Mouse (Mus musculus) hindbrain, embryonic 13.5 days (tissue): ENCODE data around the gene Gpr82. TPM values are rescaled to one million over a fixed set of nuclear protein-coding genes. Genes with fewer than 3 reads are reported as not detected.

Experiments
- ATAC-seq: fragments of 200-750 bp; cut with Nextera tagmentation; 2 replicates; pipeline ENCODE4 v1.8.0; 2017; ENCODE audit warnings: moderate TSS enrichment; ENCODE audit not compliant: low FRiP score
- H3K27ac ChIP-seq: fragments of 300-500 bp; sonication (generic); 2 replicates; pipeline ENCODE4 v1.5.1; 2015; ENCODE audit warnings: inconsistent platforms, mild to moderate bottlenecking, moderate library complexity
- H3K27me3 ChIP-seq: fragments of 300-500 bp; sonication (generic); 2 replicates; pipeline ENCODE4 v1.6.1; 2015; ENCODE audit warnings: mild to moderate bottlenecking, inconsistent platforms
- H3K36me3 ChIP-seq: fragments of 300-500 bp; sonication (generic); 2 replicates; pipeline ENCODE4 v1.6.1; 2015; ENCODE audit warnings: mild to moderate bottlenecking, inconsistent platforms
- H3K4me1 ChIP-seq: fragments of 300-500 bp; sonication (generic); replicated peaks from 2 replicates; pipeline ENCODE4 v1.6.1; 2015; ENCODE audit warnings: inconsistent platforms
- H3K4me2 ChIP-seq: fragments of 300-500 bp; sonication (generic); 2 replicates; pipeline ENCODE4 v1.6.1; 2015; ENCODE audit warnings: inconsistent platforms, mild to moderate bottlenecking, moderate library complexity
- H3K4me3 ChIP-seq: fragments of 300-500 bp; sonication (generic); 2 replicates; pipeline ENCODE4 v1.5.1; 2015; ENCODE audit warnings: mild to moderate bottlenecking, inconsistent platforms
- H3K9ac ChIP-seq: fragments of 300-500 bp; sonication (generic); 2 replicates; pipeline ENCODE4 v1.6.1; 2015; ENCODE audit warnings: mild to moderate bottlenecking, inconsistent platforms
- H3K9me3 ChIP-seq: fragments of 300-500 bp; sonication (generic); 2 replicates; pipeline ENCODE4 v1.6.1; 2016; ENCODE audit warnings: inconsistent platforms
- WGBS: fragments of 180-500 bp; shearing (Covaris S2); methylation state at CpG from one replicate; pipeline ENCODE4 v1.1.7; 2015; 5-methylcytosine and 5-hydroxymethylcytosine counted together
- polyA plus RNA-seq: library from polyadenylated mRNA; unstranded; fragments of >200 nt; fragmentation: Nextera tagmentation; extraction: Ambion mirVana; gene quantifications from 2 replicates; pipeline ENCODE4 v1.2.1, GENCODE M21; 2015

Gene Gpr82
- polyA plus RNA-seq, 1 experiment from 2014 or later = 0.65 TPM

GRCm38 (mm10) chrX:13655906-13656305 lies 5.3 kb upstream of the Gpr82 start:
- no peak for ATAC-seq
- Histone ChIP-seq H3K4me1 (no peaks in the 10 kb centered on the region), H3K9me3 (no peaks in the 10 kb centered on the region), H3K27me3 (no peaks in the 10 kb centered on the region), H3K27ac (no peak overlapping the region), H3K4me3 (no peak overlapping the region), H3K4me2 (no peak overlapping the region), H3K9ac (no peak overlapping the region), H3K36me3 (no peaks in the 10 kb centered on the region)
- 87% methylated on average over 6 of the region's 6 CpGs for WGBS

GRCm38 (mm10) chrX:13656721-13657120 lies 4.4 kb upstream of the Gpr82 start:
- Histone ChIP-seq H3K9ac (no peak overlapping the region), H3K27ac (no peak overlapping the region), H3K4me1 (no peaks in the 10 kb centered on the region), H3K4me3 (no peak overlapping the region), H3K4me2 (no peak overlapping the region), H3K27me3 (no peaks in the 10 kb centered on the region), H3K9me3 (no peaks in the 10 kb centered on the region), H3K36me3 (no peaks in the 10 kb centered on the region)
- ATAC-seq = no peak
- 4% methylated on average over 1 of the region's 1 CpGs for WGBS

- 73% methylated on average over 3 of the region's 3 CpGs for WGBS
- H3K9ac ChIP-seq = no peak overlapping the region
- H3K4me1 ChIP-seq = no peaks in the 10 kb centered on the region
- H3K4me3 ChIP-seq = no peak overlapping the region
- H3K4me2 ChIP-seq = no peak overlapping the region
- H3K36me3 ChIP-seq = no peaks in the 10 kb centered on the region
- H3K27me3 ChIP-seq = no peaks in the 10 kb centered on the region
- no peak for ATAC-seq
- H3K9me3 ChIP-seq = no peaks in the 10 kb centered on the region
- no peak overlapping the region for H3K27ac ChIP-seq
Observed at GRCm38 (mm10) chrX:13658616-13659140, 2.5 kb upstream of the Gpr82 start.

GRCm38 (mm10) chrX:13659201-13659890 lies 1.8 kb upstream of the Gpr82 start:
- ATAC-seq = no peak
- no peaks in the 10 kb centered on the region for H3K4me1 ChIP-seq
- H3K27me3 ChIP-seq = no peaks in the 10 kb centered on the region
- H3K9ac ChIP-seq = no peak overlapping the region
- H3K9me3 ChIP-seq = no peaks in the 10 kb centered on the region
- no peak overlapping the region for H3K4me2 ChIP-seq
- no peaks in the 10 kb centered on the region for H3K36me3 ChIP-seq
- WGBS = 79% methylated on average over 4 of the region's 4 CpGs
- no peak overlapping the region for H3K4me3 ChIP-seq
- H3K27ac ChIP-seq = no peak overlapping the region

- H3K9me3 ChIP-seq = no peaks in the 10 kb centered on the region
- no peak overlapping the region for H3K4me3 ChIP-seq
- 81% methylated on average over 5 of the region's 5 CpGs for WGBS
- H3K27me3 ChIP-seq = no peaks in the 10 kb centered on the region
- no peaks in the 10 kb centered on the region for H3K4me1 ChIP-seq
- no peak for ATAC-seq
- H3K4me2 ChIP-seq = no peak overlapping the region
- H3K27ac ChIP-seq = no peak overlapping the region
- no peaks in the 10 kb centered on the region for H3K36me3 ChIP-seq
- H3K9ac ChIP-seq = no peak overlapping the region
Observed at GRCm38 (mm10) chrX:13668867-13669266, 7.7 kb downstream of the Gpr82 start.

- ATAC-seq = no peak
- no peaks in the 10 kb centered on the region for H3K4me1 ChIP-seq
- no peak overlapping the region for H3K27ac ChIP-seq
- H3K36me3 ChIP-seq = no peaks in the 10 kb centered on the region
- no peak overlapping the region for H3K9ac ChIP-seq
- no peaks in the 10 kb centered on the region for H3K9me3 ChIP-seq
- no peaks in the 10 kb centered on the region for H3K27me3 ChIP-seq
- 67% methylated on average over 3 of the region's 3 CpGs for WGBS
- no peak overlapping the region for H3K4me3 ChIP-seq
- H3K4me2 ChIP-seq = no peak overlapping the region
Observed at GRCm38 (mm10) chrX:13670342-13670741, 9.2 kb downstream of the Gpr82 start.

GRCm38 (mm10) chrX:13673001-13673400 lies 11.8 kb downstream of the Gpr82 start:
- 90% methylated on average over 3 of the region's 3 CpGs for WGBS
- no peaks in the 10 kb centered on the region for H3K4me1 ChIP-seq
- no peaks in the 10 kb centered on the region for H3K9me3 ChIP-seq
- no peak overlapping the region for H3K9ac ChIP-seq
- no peak overlapping the region for H3K4me3 ChIP-seq
- no peak for ATAC-seq
- H3K4me2 ChIP-seq = no peak overlapping the region
- no peak overlapping the region for H3K27ac ChIP-seq
- H3K36me3 ChIP-seq = no peaks in the 10 kb centered on the region
- no peaks in the 10 kb centered on the region for H3K27me3 ChIP-seq

GRCm38 (mm10) chrX:13681748-13682147 lies 20.6 kb downstream of the Gpr82 start:
- Histone ChIP-seq H3K4me1 (no peaks in the 10 kb centered on the region), H3K4me2 (no peak overlapping the region)
- WGBS = 86% methylated on average over 3 of the region's 3 CpGs

GRCm38 (mm10) chrX:13686589-13686988 lies 25.4 kb downstream of the Gpr82 start:
- H3K4me3 ChIP-seq = no peak overlapping the region
- H3K27me3 ChIP-seq = no peaks in the 10 kb centered on the region
- no peaks in the 10 kb centered on the region for H3K9me3 ChIP-seq
- WGBS = 91% methylated on average over 1 of the region's 1 CpGs
- H3K4me2 ChIP-seq = no peak overlapping the region
- no peaks in the 10 kb centered on the region for H3K4me1 ChIP-seq
- ATAC-seq = no peak
- H3K9ac ChIP-seq = no peak overlapping the region
- no peak overlapping the region for H3K27ac ChIP-seq
- no peaks in the 10 kb centered on the region for H3K36me3 ChIP-seq

More at GRCm38 (mm10) chrX:13681748-13682147, 20.6 kb downstream of the Gpr82 start:
- no peak for ATAC-seq
- Histone ChIP-seq H3K4me3 (no peak overlapping the region), H3K36me3 (no peaks in the 10 kb centered on the region), H3K9ac (no peak overlapping the region), H3K9me3 (no peaks in the 10 kb centered on the region), H3K27me3 (no peaks in the 10 kb centered on the region), H3K27ac (no peak overlapping the region)

GRCm38 (mm10) chrX:13688356-13688755 lies 27.2 kb downstream of the Gpr82 start:
- no peak overlapping the region for H3K9ac ChIP-seq
- no peak overlapping the region; the same call in 1 of the 2 replicates for H3K27ac ChIP-seq
- no peaks in the 10 kb centered on the region for H3K27me3 ChIP-seq
- no peak overlapping the region for H3K4me3 ChIP-seq
- no peaks in the 10 kb centered on the region for H3K9me3 ChIP-seq
- H3K4me2 ChIP-seq = no peak overlapping the region
- ATAC-seq = no peak
- 41% methylated on average over 2 of the region's 2 CpGs for WGBS
- no peaks in the 10 kb centered on the region for H3K36me3 ChIP-seq
- H3K4me1 ChIP-seq = no peaks in the 10 kb centered on the region

GRCm38 (mm10) chrX:13691865-13692264 lies 30.7 kb downstream of the Gpr82 start:
- WGBS = 86% methylated on average over 4 of the region's 4 CpGs
- no peak for ATAC-seq
- Histone ChIP-seq H3K4me1 (no peaks in the 10 kb centered on the region), H3K36me3 (no peaks in the 10 kb centered on the region), H3K27me3 (no peaks in the 10 kb centered on the region), H3K9ac (no peak overlapping the region), H3K27ac (no peak overlapping the region), H3K4me2 (no peak overlapping the region), H3K9me3 (no peaks in the 10 kb centered on the region), H3K4me3 (no peak overlapping the region)

GRCm38 (mm10) chrX:13700681-13701080 lies 39.5 kb downstream of the Gpr82 start:
- Histone ChIP-seq H3K4me1 (no peaks in the 10 kb centered on the region), H3K27ac (no peak overlapping the region), H3K9ac (no peak overlapping the region), H3K4me3 (no peak overlapping the region), H3K4me2 (no peak overlapping the region), H3K27me3 (no peaks in the 10 kb centered on the region), H3K9me3 (no peaks in the 10 kb centered on the region), H3K36me3 (no peaks in the 10 kb centered on the region)
- ATAC-seq = no peak
- 95% methylated on average over 3 of the region's 3 CpGs for WGBS

- WGBS = 49% methylated on average over 2 of the region's 2 CpGs
- ATAC-seq = no peak
- Histone ChIP-seq H3K9ac (no peak overlapping the region), H3K27ac (no peak overlapping the region), H3K4me2 (no peak overlapping the region), H3K36me3 (no peaks in the 10 kb centered on the region), H3K4me3 (no peak overlapping the region), H3K9me3 (no peaks in the 10 kb centered on the region), H3K27me3 (no peaks in the 10 kb centered on the region), H3K4me1 (no peaks in the 10 kb centered on the region)
Observed at GRCm38 (mm10) chrX:13705051-13705450, 43.9 kb downstream of the Gpr82 start.
